Mouse (Mus musculus) midbrain, embryonic 15.5 days (tissue): ENCODE results near the gene Hist2h2be. TPM values are rescaled to one million over a fixed set of nuclear protein-coding genes. Genes with fewer than 3 reads are reported as not detected.
"Not testable (repeated sequence)": the region's sequence is repeated elsewhere in the genome, so short reads cannot be mapped to it uniquely, and the experiment has no call there.

Experiments used
- ATAC-seq: fragments of 200-750 bp; cut with Nextera tagmentation; replicated peaks from 2 replicates; pipeline ENCODE4 v1.8.0; 2017; ENCODE audit warnings: moderate TSS enrichment
- H3K27ac ChIP-seq: fragments of 300-500 bp; sonication (generic); 2 replicates; pipeline ENCODE4 v1.5.1; 2015; ENCODE audit warnings: mild to moderate bottlenecking, inconsistent platforms
- H3K27me3 ChIP-seq: fragments of 300-500 bp; sonication (generic); replicated peaks from 2 replicates; pipeline ENCODE4 v1.6.1; 2015; ENCODE audit warnings: inconsistent platforms
- H3K36me3 ChIP-seq: fragments of 300-500 bp; sonication (generic); replicated peaks from 2 replicates; pipeline ENCODE4 v1.6.1; 2015; ENCODE audit warnings: inconsistent platforms
- H3K4me1 ChIP-seq: fragments of 300-500 bp; sonication (generic); 2 replicates; pipeline ENCODE4 v1.6.1; 2015; ENCODE audit warnings: inconsistent platforms
- H3K4me2 ChIP-seq: fragments of 300-500 bp; sonication (generic); 2 replicates; pipeline ENCODE4 v1.6.1; 2015; ENCODE audit warnings: inconsistent platforms, mild to moderate bottlenecking, moderate library complexity
- H3K4me3 ChIP-seq: fragments of 300-500 bp; sonication (generic); 2 replicates; pipeline ENCODE4 v1.5.1; 2015; ENCODE audit warnings: mild to moderate bottlenecking, inconsistent platforms
- H3K9ac ChIP-seq: fragments of 300-500 bp; sonication (generic); 2 replicates; pipeline ENCODE4 v1.6.1; 2015; ENCODE audit warnings: mild to moderate bottlenecking, inconsistent platforms
- H3K9me3 ChIP-seq: fragments of 300-500 bp; sonication (generic); 2 replicates; pipeline ENCODE4 v1.6.1; 2016; ENCODE audit warnings: inconsistent platforms
- WGBS: fragments of 180-500 bp; shearing (Covaris S2); methylation state at CpG from one replicate; pipeline ENCODE4 v1.1.7; 2015; ENCODE audit warnings: mixed read lengths; 5-methylcytosine and 5-hydroxymethylcytosine counted together
- polyA plus RNA-seq: library from polyadenylated mRNA; unstranded; fragments of >200 nt; fragmentation: Nextera tagmentation; extraction: Ambion mirVana; gene quantifications from 2 replicates; pipeline ENCODE4 v1.2.1, GENCODE M21; 2015

Hist2h2be gene
- polyA plus RNA-seq, 1 experiment from 2014 or later: 5.1 TPM

DNA sequence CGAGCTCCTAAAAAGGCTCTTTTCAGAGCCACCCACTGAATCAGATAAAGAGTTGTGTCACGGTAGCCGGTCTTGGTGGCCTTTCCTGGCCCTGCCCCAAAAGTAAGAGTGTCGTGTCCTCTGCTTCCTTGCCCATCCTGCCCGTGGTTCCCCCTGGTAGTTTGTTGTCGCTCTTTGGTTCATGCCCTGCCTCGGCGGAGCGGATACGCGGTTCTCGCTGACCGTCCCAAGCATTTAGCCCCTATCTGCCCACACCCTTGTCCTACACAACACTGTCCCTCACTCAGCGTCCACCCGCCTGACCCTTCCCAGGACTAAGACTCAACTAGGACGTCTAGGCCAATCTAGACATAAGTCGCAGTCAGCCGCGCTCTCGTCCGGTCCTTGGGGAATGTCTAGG, 25.1 kb downstream of the Hist2h2be start:
- Histone ChIP-seq H3K4me3 (peak overlapping the region; percentile 36), H3K27ac (peak overlapping the region; percentile 76; the same call in 1 of the 2 replicates), H3K4me2 (peak overlapping the region; percentile 41), H3K4me1 (peaks cover 16% of the 10 kb centered on the region)
- 0% methylated on average over 12 of the region's 21 CpGs for WGBS
- ATAC-seq: peak; percentile 60; the same call in 1 of the 2 replicates
- H3K27me3 ChIP-seq, H3K9me3 ChIP-seq, H3K36me3 ChIP-seq, H3K9ac ChIP-seq: not testable (repeated sequence)

DNA sequence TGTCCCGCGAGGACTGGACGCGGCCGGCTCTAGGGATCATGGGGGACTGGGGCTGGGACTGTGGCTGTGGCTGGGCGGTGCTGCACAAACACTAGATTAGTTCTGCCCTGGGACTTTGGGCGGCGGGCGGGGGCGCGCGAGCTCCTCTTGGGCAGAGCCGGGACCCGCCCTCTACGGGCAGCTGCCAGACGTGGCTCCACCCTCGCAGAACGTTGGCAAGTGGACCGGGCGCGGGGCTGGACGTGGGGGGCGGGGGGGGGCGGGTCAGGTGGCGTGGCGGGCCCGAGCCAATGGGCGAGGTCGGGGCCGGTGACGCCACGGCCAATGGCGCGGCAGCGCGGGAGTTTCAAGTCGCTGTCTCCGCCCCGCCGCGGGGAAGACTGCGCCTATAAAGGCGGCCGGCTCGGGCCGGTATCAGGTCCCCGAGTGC, 25.5 kb downstream of the Hist2h2be start, which contains the start of gene Hist2h3c1:
TSS of gene Hist2h3c1 (plus strand) at position 259 of the 430 bp plus-strand sequence.
- not testable (repeated sequence) for H3K36me3 ChIP-seq, H3K9me3 ChIP-seq, H3K9ac ChIP-seq, H3K27me3 ChIP-seq
- ATAC-seq: peak; percentile 90
- Histone ChIP-seq H3K4me2 (peak within 1 kb of the TSS; percentile 42), H3K27ac (peak within 1 kb of the TSS; percentile 76; the same call in 1 of the 2 replicates), H3K4me3 (peak within 1 kb of the TSS; percentile 36), H3K4me1 (peaks cover 15% of the 10 kb centered on the region)
- 0% methylated on average over 14 of the region's 47 CpGs for WGBS

- Histone ChIP-seq H3K4me1 (peaks cover 15% of the 10 kb centered on the region), H3K4me2 (peak overlapping the region; percentile 42), H3K27me3 (no peaks in the 10 kb centered on the region), H3K9me3 (no peaks in the 10 kb centered on the region), H3K27ac (no peak overlapping the region), H3K4me3 (peak overlapping the region; percentile 22), H3K9ac (no peak overlapping the region), H3K36me3 (no peaks in the 10 kb centered on the region)
- no peak for ATAC-seq
- WGBS: 5% methylated on average over 11 of the region's 11 CpGs
Observed at GRCm38 (mm10) chr3:96247356-96248140, 26.6 kb downstream of the Hist2h2be start.

DNA sequence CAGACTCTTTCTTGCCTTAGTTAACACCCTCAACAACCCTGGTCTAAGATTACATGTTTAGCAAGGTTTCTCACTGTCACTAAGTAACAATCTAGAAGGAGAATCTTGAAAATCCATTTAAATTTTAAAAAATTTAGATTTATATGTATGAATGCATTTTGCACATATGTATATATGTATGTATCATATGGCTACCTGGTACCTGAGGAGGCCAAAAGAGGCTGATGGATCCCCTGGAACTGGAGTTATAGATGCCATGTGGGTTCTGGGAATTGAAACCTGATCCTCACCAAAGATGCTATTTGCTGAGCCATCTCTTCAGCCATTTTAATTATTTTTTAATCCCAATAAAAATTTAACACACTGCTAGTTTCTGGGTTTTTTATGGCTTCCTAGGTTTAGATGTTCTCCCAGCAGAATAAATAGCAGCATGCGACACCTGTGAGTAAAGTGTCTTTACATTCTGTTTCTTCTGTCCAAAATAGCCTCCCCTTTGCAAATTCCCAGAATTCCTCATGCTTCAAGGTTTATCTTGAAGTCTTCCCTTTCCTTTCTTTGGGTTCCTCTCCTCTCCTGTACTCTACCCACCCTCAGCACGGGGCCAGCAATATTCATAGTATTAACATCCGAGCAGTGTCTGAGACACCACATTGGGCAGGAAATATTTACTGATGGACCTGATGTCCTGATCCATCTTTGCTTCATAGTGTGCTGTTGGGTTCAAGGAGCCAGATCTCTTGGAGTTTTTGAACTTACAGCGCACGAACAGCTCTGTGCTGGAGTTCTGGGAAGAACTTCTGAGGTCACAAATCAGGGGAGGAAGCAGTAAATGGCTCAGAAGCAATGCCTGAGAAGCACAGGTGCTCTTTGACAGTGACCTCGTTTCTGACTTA, 27.5 kb downstream of the Hist2h2be start:
- H3K27ac ChIP-seq: no peak overlapping the region
- H3K36me3 ChIP-seq: no peaks in the 10 kb centered on the region
- H3K4me2 ChIP-seq: peak overlapping the region; percentile 42; the same call in 1 of the 2 replicates
- no peak overlapping the region for H3K4me3 ChIP-seq
- WGBS: 53% methylated on average over 6 of the region's 6 CpGs
- no peak overlapping the region for H3K9ac ChIP-seq
- no peak for ATAC-seq
- H3K4me1 ChIP-seq: peaks cover 15% of the 10 kb centered on the region
- H3K27me3 ChIP-seq: no peaks in the 10 kb centered on the region
- no peaks in the 10 kb centered on the region for H3K9me3 ChIP-seq

GRCm38 (mm10) chr3:96249034-96249345, 28.1 kb downstream of the Hist2h2be start:
- Histone ChIP-seq H3K4me3 (no peak overlapping the region), H3K9ac (no peak overlapping the region), H3K4me2 (no peak overlapping the region), H3K9me3 (no peaks in the 10 kb centered on the region), H3K27me3 (no peaks in the 10 kb centered on the region), H3K4me1 (peaks cover 13% of the 10 kb centered on the region), H3K27ac (no peak overlapping the region), H3K36me3 (no peaks in the 10 kb centered on the region)
- no peak for ATAC-seq
- 54% methylated on average over 4 of the region's 4 CpGs for WGBS

DNA sequence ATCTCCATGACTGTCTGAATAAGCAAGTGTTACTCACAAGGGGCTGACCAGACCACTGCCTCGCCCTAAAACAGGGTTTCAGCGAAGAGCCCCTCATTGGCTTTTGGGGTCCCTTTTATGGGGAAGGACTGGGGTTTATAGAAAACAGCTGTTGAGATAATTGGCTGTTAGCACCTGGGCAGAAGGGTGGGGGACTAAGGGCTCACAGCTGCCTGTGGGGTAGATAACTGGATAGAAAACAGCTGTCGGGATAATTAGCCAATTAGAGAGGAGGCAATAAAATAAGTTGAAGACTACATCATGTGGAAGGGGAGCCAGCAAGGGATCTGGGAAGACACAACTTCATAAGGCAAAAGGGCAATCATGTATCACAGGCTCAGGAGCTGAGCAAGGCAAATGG, 30.0 kb downstream of the Hist2h2be start:
- Histone ChIP-seq H3K4me3 (no peak overlapping the region), H3K4me2 (no peak overlapping the region), H3K9me3 (no peaks in the 10 kb centered on the region), H3K27me3 (no peaks in the 10 kb centered on the region), H3K9ac (no peak overlapping the region), H3K4me1 (peaks cover 4% of the 10 kb centered on the region), H3K27ac (no peak overlapping the region), H3K36me3 (no peaks in the 10 kb centered on the region)
- 92% methylated on average over 3 of the region's 3 CpGs for WGBS
- ATAC-seq: no peak

GRCm38 (mm10) chr3:96251787-96252186, 30.9 kb downstream of the Hist2h2be start:
- H3K9ac ChIP-seq: no peak overlapping the region
- H3K27ac ChIP-seq: no peak overlapping the region
- peaks cover 4% of the 10 kb centered on the region for H3K4me1 ChIP-seq
- no peak overlapping the region for H3K4me2 ChIP-seq
- H3K9me3 ChIP-seq: no peaks in the 10 kb centered on the region
- H3K36me3 ChIP-seq: no peaks in the 10 kb centered on the region
- no peaks in the 10 kb centered on the region for H3K27me3 ChIP-seq
- WGBS: 92% methylated on average over 3 of the region's 3 CpGs
- no peak overlapping the region for H3K4me3 ChIP-seq
- no peak for ATAC-seq

GRCm38 (mm10) chr3:96254683-96255355, 33.9 kb downstream of the Hist2h2be start:
- Histone ChIP-seq H3K4me3 (no peak overlapping the region), H3K36me3 (no peaks in the 10 kb centered on the region), H3K9ac (no peak overlapping the region), H3K9me3 (no peaks in the 10 kb centered on the region), H3K27me3 (no peaks in the 10 kb centered on the region), H3K4me1 (no peaks in the 10 kb centered on the region), H3K27ac (no peak overlapping the region), H3K4me2 (no peak overlapping the region)
- ATAC-seq: no peak
- WGBS: 49% methylated on average over 10 of the region's 10 CpGs

GRCm38 (mm10) chr3:96255926-96256593, 35.1 kb downstream of the Hist2h2be start:
- H3K4me1 ChIP-seq: peaks cover under 1% of the 10 kb centered on the region; the same call in 1 of the 2 replicates
- ATAC-seq: no peak
- no peak overlapping the region for H3K9ac ChIP-seq
- no peaks in the 10 kb centered on the region for H3K36me3 ChIP-seq
- H3K4me3 ChIP-seq: no peak overlapping the region
- H3K27me3 ChIP-seq: no peaks in the 10 kb centered on the region
- 84% methylated on average over 5 of the region's 5 CpGs for WGBS
- no peak overlapping the region for H3K4me2 ChIP-seq
- no peak overlapping the region for H3K27ac ChIP-seq
- no peaks in the 10 kb centered on the region for H3K9me3 ChIP-seq

DNA sequence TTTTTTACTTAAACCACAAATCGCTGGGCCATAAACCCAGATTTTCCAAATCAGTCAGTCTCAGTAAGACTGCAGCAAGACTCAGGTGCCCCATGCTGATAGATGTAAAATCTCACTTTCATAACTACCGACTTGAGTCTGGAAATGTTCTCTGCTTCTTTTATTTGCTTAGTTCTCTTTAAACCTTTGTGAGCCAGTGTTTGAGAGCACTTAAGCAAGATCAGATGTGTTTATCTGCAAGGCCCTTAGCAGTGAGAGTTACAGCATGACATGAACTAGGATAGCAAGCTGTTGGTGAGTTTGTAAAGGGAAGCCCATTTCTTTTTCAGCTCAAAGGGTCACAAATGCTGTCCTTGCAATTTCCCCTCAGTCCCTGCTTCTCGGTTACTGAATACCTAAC, 36.3 kb downstream of the Hist2h2be start:
- ATAC-seq: no peak
- 83% methylated on average over 3 of the region's 3 CpGs for WGBS
- no peaks in the 10 kb centered on the region for H3K27me3 ChIP-seq
- H3K9ac ChIP-seq: no peak overlapping the region
- no peaks in the 10 kb centered on the region for H3K36me3 ChIP-seq
- H3K4me1 ChIP-seq: peaks cover 12% of the 10 kb centered on the region
- no peak overlapping the region for H3K27ac ChIP-seq
- no peaks in the 10 kb centered on the region for H3K9me3 ChIP-seq
- no peak overlapping the region for H3K4me2 ChIP-seq
- H3K4me3 ChIP-seq: no peak overlapping the region

DNA sequence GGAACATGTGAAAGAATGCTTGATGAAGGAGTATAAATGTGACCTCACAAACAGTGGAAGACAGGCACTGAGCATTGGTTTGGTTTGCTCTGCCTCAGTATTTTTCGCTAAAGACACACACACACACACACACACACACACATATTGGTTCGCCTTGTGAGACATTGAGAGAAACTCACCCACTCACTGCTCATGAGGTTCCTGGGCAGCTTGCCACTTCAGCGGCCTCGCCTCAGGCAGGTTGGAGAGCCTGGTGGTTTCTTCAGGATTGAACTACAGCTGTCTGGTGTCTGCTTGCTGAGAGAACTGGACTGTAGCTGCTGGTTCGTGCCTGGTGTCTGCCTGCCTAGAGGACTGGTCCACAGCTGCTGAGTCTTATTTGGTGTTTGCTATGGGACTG, 39.3 kb downstream of the Hist2h2be start:
- Histone ChIP-seq H3K27me3 (no peaks in the 10 kb centered on the region), H3K9ac (no peak overlapping the region), H3K36me3 (no peaks in the 10 kb centered on the region), H3K4me1 (peaks cover 27% of the 10 kb centered on the region), H3K4me3 (no peak overlapping the region), H3K4me2 (no peak overlapping the region), H3K9me3 (no peaks in the 10 kb centered on the region), H3K27ac (no peak overlapping the region)
- no peak for ATAC-seq
- 95% methylated on average over 5 of the region's 5 CpGs for WGBS
